ENCODE assay signal across 8 mouse cellular contexts in the genomic region with DNA sequence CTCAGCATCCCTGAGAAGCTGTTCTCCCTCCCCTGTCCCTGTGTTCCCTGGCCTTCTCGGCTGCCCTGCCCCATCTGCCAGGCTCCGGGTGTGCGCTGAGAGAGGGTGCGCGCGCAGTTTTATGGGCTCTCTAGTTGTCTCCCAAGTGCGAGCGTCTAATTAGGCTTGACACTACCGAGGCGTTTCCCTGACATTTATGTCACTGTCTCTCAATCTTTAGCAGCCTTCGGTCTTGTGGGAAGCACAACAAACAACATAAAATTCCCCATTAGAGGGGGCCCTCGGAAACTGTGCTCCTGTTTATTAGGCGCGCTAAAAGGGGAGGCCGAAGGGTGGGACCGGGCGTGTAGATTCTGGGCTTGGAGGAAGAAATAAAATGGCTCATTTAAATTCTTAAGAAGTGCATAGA.
DNase-seq lines count a peak whose midpoint lies in the region; ATAC-seq and TF ChIP-seq lines count a peak whose summit lies in the region.

No protein-coding gene starts in this region.

- peaks cover 8% of the 10 kb centered on the region for H3K27me3 ChIP-seq in kidney, embryonic 16.5 days (ENCODE audit: insufficient read depth, low read length)
- no peaks in the 10 kb centered on the region; the same call in 1 of the 2 replicates for H3K27me3 ChIP-seq in kidney, adult 2 months (replicated peaks; ENCODE audit: control insufficient read depth, insufficient read depth, low read length)
- H3K27me3 ChIP-seq in forebrain, embryonic 12.5 days, result peaks cover 10% of the 10 kb centered on the region
- H3K27me3 ChIP-seq in midbrain, embryonic 15.5 days (replicated peaks), result no peaks in the 10 kb centered on the region

- no peak for TF ChIP-seq CTCF in kidney, adult 2 months (conservative IDR thresholded peaks at IDR 0.05; ENCODE audit: insufficient read depth, insufficient read length, low read depth, low read length)

- WGBS in kidney, embryonic 16.5 days, result 2% methylated on average over 17 of the region's 17 CpGs
- 5% methylated on average over 17 of the region's 17 CpGs for WGBS in kidney, adult 2 months
- under 1% methylated on average over 17 of the region's 17 CpGs for WGBS in forebrain, embryonic 12.5 days
- 1% methylated on average over 17 of the region's 17 CpGs for WGBS in midbrain, embryonic 15.5 days

- no peak for DNase-seq in kidney, adult 2 months
- DNase-seq in WW6 (ENCODE audit: low read depth, low spot score), result peak; percentile 36
- DNase-seq in kidney, postnatal 4 days, result peak; percentile 63 to 66
- DNase-seq in urinary bladder, postnatal 10 days (ENCODE audit: low spot score), result no peak
- DNase-seq in left cerebral cortex, adult 9 months (ENCODE audit: low spot score in 2 of 2), result no peak

- H3K4me2 ChIP-seq in kidney, embryonic 16.5 days (replicated peaks; ENCODE audit: low read depth, low read length), result peak overlapping the region; percentile 67
- H3K4me2 ChIP-seq in forebrain, embryonic 12.5 days, result peak overlapping the region; percentile 59
- H3K4me2 ChIP-seq in midbrain, embryonic 15.5 days, result peak overlapping the region; percentile 55

- H3K27ac ChIP-seq in kidney, embryonic 16.5 days (ENCODE audit: low read length), result no peak overlapping the region
- no peak overlapping the region for H3K27ac ChIP-seq in kidney, adult 2 months (ENCODE audit: insufficient read depth, low read depth, low read length)
- H3K27ac ChIP-seq in forebrain, embryonic 12.5 days, result 0 out of 2 replicates have a peak overlapping the region, but pooled peaks have one; percentile 14
- no peak overlapping the region for H3K27ac ChIP-seq in midbrain, embryonic 15.5 days

- H3K9me3 ChIP-seq in kidney, embryonic 16.5 days (ENCODE audit: low read length), result peaks cover under 1% of the 10 kb centered on the region; the same call in 1 of the 2 replicates
- no peaks in the 10 kb centered on the region for H3K9me3 ChIP-seq in forebrain, embryonic 12.5 days
- no peaks in the 10 kb centered on the region for H3K9me3 ChIP-seq in midbrain, embryonic 15.5 days

- H3K36me3 ChIP-seq in kidney, embryonic 16.5 days (ENCODE audit: insufficient read depth, low read length), result no peaks in the 10 kb centered on the region
- no peaks in the 10 kb centered on the region for H3K36me3 ChIP-seq in kidney, adult 2 months (ENCODE audit: control insufficient read depth, insufficient read depth, low read length)
- no peaks in the 10 kb centered on the region for H3K36me3 ChIP-seq in forebrain, embryonic 12.5 days (replicated peaks)
- H3K36me3 ChIP-seq in midbrain, embryonic 15.5 days (replicated peaks), result no peaks in the 10 kb centered on the region

- H3K4me3 ChIP-seq in kidney, embryonic 16.5 days (ENCODE audit: low read length), result peak overlapping the region; percentile 44
- no peak overlapping the region for H3K4me3 ChIP-seq in kidney, adult 2 months (ENCODE audit: insufficient read depth, low read depth, low read length)
- H3K4me3 ChIP-seq in forebrain, embryonic 12.5 days (replicated peaks), result peak overlapping the region; percentile 32
- peak overlapping the region; percentile 27 for H3K4me3 ChIP-seq in midbrain, embryonic 15.5 days

- H3K4me1 ChIP-seq in kidney, embryonic 16.5 days (ENCODE audit: insufficient read depth, low read length), result 0 out of 2 replicates have a peak, but pooled peaks cover 9% of the 10 kb centered on the region
- H3K4me1 ChIP-seq in kidney, adult 2 months (ENCODE audit: control insufficient read depth, insufficient read depth, low read length), result no peaks in the 10 kb centered on the region
- peaks cover 33% of the 10 kb centered on the region for H3K4me1 ChIP-seq in forebrain, embryonic 12.5 days
- peaks cover 18% of the 10 kb centered on the region for H3K4me1 ChIP-seq in midbrain, embryonic 15.5 days

- peak; percentile 80 for ATAC-seq in kidney, embryonic 16.5 days (ENCODE audit: low FRiP score, low TSS enrichment)
- ATAC-seq in forebrain, embryonic 12.5 days (ENCODE audit: low FRiP score), result peak; percentile 90
- peak; percentile 84 for ATAC-seq in midbrain, embryonic 15.5 days (replicated peaks)

- no peak overlapping the region for H3K9ac ChIP-seq in kidney, embryonic 16.5 days (replicated peaks; ENCODE audit: low read length)
- H3K9ac ChIP-seq in forebrain, embryonic 12.5 days, result peak overlapping the region; percentile 38; the same call in 1 of the 2 replicates
- H3K9ac ChIP-seq in midbrain, embryonic 15.5 days, result peak overlapping the region; percentile 15; the same call in 1 of the 2 replicates

- TF ChIP-seq POLR2A in kidney, adult 2 months (IDR thresholded peaks at IDR 0.05; ENCODE audit: low read depth, low read length), result no peak

Comparison
In these comparisons a context has a peak if more than half of its experiments do, and no peak if none do; other contexts are left out.
1. DNase-seq: peak in WW6 (single experiment) and kidney, postnatal 4 days (2 of 2); none in kidney, adult 2 months (single experiment), urinary bladder, postnatal 10 days (single experiment) and left cerebral cortex, adult 9 months (0 of 2).
2. Peak in every context shown above with its lines, with median percentiles within 50 percentile points of each other: ATAC-seq and H3K4me2 ChIP-seq.